Mouse (Mus musculus): Measurements from ENCODE around the gene Ccne1.
A peak's percentile ranks its signal among the peaks of the same experiment; 100 is the strongest.
"Not testable (repeated sequence)": the region's sequence is repeated elsewhere in the genome, so short reads cannot be mapped to it uniquely, and the experiment has no call there.

Gene Ccne1

GRCm38 (mm10) chr7:38107371-38108259 lies at the start of gene Ccne1:
Gene Ccne1 (minus strand): TSS chr7:38107534.
- peak; percentile 100 for DNase-seq (ENCODE audit: low spot score)

DNA sequence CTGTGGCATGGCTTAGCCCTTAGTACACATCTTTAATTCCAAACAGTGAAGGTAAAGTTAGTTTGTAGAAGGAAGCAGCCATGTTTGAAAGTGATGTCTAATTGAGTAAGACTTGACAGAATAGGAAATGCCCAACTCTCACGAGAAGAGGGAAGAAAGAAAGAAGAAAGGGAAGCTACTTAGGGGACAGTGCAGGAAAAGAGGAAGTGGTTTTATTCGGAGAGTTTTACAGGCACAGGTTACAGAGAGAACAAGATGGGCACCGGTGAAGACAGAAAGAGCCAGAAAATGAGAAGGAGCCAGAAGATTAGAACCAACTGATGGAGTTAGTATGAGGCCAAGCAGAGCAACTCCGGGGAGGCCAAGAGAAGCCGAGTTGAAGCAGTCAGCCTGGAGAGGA lies 48.5 kb upstream of the Ccne1 start:
- DNase-seq (ENCODE audit: low spot score): no peak

GRCm38 (mm10) chr7:38152571-38152970 lies 45.2 kb upstream of the Ccne1 start:
- no peak for DNase-seq (ENCODE audit: low spot score)

DNA sequence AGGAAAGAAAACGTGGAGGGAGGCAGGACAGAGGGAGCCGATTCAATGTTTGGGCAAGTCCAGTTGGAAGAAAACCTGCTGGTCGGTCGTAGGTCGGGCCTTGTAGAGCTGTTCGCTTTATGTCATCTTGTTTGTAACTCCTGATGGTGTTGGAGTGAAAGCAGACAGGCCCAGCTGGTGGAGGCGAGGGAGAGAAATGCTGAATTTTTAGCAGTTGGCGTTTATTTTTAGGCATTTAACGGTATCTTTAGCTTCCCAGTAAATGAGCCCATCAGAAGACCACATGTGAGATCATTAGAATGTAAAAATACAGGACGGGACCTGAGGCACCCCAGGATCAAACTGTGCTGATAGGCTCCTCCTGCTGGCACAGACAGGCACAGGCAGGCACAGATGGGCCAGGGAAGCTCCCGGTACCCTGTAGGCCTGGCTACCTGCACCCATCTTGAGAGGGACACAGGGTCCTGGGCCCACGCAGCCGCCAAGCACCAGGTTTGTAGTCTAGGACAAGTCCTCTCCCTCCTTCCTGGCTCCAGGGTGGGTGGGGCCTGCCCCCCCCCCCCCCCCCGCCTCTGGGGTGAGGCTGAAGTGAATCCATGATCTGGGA lies 44.5 kb upstream of the Ccne1 start:
- DNase-seq (ENCODE audit: low spot score): no peak

DNA sequence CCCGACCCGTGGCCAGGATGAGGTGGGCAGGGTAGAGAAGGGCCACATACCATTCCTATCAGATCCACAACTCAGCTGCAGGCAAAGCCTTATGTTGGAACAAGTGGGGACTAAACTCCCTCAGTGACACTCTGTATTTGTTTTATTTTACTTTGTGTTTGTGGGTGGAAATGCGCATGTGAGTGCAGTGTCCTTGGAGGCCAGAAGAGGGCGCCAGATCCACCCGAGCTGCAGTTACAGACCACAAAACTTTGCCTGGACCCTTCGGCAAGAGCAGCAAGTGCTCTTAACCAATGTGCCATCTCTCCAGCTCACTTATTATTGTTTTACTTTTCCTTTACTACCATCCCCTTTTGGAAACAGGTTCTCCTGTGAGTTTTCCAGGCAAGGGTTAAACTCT lies 40.1 kb upstream of the Ccne1 start:
- DNase-seq (ENCODE audit: low spot score): no peak

GRCm38 (mm10) chr7:38141747-38142545 lies 34.6 kb upstream of the Ccne1 start:
- DNase-seq (ENCODE audit: low spot score): peak; percentile 44

DNA sequence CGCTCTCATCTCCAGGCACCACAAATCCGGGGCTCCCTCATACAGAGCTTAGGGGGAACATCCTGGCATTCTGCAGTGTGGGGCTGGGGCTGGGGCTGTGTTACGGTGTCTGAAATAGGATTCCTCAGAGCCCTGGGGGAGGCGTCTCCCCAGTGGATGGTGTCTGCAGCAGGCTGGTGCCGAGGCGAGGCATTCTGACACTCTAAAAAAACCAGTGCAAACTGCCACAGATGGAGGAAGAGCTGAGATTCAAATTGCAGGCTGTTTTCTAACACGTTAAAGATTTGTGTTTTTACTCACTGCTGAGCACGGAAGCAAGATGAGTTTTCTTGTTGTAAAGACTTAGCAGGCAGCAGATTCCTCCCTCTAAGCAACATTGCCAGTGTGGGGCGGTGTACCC lies 33.0 kb upstream of the Ccne1 start:
- no peak for DNase-seq (ENCODE audit: low spot score)

DNA sequence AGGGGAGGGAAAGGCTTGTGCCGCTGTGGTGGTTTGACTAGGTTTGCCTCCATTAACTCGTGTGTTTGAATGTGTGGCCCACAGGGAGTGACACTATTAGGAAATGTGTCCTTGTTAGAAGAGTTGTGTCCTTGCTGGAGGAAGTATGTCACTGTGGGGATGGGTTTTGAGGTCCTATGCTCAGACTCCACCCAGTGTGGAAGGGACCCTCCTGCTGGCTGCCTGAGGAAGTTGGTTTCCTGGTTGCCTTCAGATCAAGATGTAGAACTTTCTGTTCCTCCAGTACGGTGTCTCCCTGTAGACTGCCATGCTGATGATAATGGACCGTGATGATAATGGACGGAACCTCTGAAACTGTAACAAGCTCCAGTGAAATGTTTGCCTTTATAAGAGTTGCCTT lies 27.1 kb upstream of the Ccne1 start:
- no peak for DNase-seq (ENCODE audit: low spot score)

DNA sequence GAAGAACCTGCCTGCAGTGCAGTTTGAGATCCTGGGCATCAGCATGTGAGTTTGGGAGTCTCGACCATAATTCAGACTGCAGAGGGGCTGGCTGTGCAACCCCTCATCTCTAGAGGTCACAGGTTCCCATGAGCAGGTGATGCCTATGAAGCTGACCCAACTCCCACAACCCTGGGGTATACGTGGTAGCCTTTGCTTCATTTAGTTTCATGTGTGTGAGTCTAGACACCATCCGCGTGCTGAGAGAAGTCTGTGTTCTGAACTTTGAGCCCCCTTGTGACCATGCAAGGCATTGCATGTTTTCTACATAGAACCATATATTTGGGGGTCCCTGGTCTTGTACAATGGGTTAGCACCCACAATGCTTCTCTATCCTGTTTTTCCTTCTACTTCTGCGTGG lies 23.9 kb upstream of the Ccne1 start:
- DNase-seq (ENCODE audit: low spot score): no peak

DNA sequence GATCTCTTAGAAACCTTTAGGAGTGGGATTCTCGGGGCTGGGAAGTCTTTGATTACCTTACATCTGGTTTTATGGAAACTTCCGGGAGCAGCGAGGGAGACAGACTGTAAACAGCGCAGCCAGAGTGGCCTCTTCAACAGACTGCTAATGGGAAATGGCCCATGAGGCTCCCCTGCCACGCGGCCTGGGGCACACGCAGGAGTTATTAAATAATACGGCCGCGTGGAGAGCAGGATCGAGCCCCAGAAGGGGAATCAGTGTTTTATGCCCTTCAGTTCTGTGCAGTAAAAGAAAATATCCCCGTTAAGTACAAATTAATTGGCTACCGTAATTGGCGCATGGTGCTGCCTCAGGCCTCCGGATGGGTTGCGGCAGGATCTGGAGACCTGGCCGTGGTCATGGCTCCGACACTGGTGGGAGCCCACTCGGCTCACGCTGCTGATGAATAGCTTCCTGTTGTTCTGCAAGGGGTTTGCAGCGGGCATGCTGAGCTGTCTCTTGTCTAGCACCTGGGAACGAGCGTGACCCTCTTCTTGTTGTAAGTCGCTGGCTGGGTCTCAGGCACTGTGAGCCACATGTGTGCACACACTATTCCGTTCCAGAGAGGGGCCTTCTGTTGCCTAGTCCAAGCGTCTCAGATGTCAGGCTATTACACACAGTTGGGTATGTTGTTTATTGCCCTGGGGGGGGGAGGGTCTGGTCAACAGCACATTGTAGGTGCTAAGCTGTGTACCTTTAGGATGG lies 22.8 kb upstream of the Ccne1 start:
- DNase-seq (ENCODE audit: low spot score): no peak

DNA sequence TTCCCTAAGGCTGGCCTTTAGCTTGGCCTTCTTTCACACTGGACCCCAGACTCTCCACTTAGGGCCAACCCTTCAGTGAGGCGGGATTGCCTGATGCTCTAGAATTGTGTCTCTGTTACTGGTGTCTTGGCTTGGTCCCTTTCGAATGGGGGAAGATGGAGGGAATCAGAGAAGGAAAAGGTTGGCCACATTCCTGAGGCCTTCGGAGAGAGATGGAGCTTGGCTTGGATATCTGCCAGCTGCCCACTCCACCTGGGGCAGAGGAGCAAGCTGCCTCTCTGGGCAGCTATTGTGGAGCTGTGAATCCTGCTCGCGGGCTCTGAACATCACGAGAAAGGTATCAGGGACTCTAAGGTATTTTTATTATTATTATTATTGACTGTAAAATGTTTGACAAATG lies 22.2 kb upstream of the Ccne1 start:
- DNase-seq (ENCODE audit: low spot score): no peak

GRCm38 (mm10) chr7:38128256-38128655 lies 20.9 kb upstream of the Ccne1 start:
- not testable (repeated sequence) for DNase-seq (ENCODE audit: low spot score)

DNA sequence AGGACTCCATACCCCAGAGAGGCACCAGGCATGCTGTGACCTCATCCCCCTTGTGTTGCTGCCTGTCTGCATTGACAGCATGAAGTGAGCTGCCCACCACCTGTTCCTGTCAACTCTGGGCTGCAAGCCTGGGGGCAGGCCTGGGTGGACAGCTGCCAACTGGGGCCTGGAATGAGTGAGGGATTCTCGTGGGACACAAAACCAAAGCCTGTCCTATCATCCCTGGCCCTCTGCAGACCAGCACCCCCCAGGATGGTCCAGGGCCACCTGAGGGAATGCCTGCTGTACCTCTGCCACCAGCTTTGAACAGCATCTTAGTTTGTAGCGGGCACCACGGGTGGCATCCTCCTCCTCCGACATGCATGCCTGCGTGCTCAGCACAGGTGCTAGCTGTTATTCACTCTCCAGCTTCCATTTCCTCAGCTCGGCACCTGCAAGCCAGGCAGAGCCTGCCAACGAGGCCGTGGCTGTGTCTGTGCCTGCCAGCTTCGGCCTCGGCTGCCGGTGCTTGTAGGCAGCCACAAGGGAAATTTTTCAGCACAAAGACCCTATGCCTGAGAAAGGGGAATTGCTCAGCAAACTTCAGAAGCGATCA lies 18.3 kb upstream of the Ccne1 start:
- DNase-seq (ENCODE audit: low spot score): no peak

DNA sequence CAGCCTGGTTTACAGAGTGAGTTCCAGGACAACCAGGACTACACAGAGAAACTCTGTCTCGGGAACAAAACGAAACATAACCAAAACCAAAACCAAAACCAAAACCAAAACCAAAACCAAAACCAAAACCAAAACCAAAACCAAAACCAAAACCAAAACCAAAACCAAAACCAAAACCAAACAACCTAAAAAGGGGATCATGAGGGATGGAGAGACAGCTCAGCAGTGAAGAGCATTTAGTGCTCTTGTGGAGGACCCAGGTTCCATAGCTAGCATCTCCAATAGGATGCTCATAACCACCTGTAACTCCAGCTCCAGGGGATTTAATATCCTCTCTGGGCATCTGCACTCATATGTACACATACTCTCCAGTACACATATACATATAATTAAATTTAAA lies 16.8 kb upstream of the Ccne1 start:
- not testable (repeated sequence) for DNase-seq (ENCODE audit: low spot score)

- no peak for DNase-seq (ENCODE audit: low spot score)
Measured at GRCm38 (mm10) chr7:38118594-38118993, 11.3 kb upstream of the Ccne1 start.

GRCm38 (mm10) chr7:38112451-38112850 lies 5.1 kb upstream of the Ccne1 start:
- DNase-seq (ENCODE audit: low spot score): no peak

DNA sequence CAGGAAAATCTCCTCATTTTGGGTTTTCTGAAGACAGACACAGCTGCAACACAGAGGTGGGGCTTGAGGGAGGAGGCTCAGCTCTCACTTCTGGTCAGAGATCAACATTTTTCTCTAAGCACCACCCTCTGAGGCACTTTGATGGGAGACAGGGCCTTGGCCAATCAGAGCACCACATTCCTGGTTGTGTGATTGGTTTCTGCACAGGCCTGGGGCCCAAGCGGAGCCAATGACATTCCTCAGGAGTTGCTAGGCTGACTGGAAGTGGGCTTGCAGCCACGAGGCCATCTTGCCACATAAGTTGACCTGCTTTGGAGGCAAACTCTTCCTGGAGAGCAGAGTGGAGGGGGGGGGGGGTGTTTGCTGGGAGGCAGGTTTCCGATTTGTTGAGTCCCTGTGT lies 4.7 kb upstream of the Ccne1 start:
- no peak for DNase-seq (ENCODE audit: low spot score)

GRCm38 (mm10) chr7:38108260-38108632 lies 912 bp upstream of the Ccne1 start:
- no peak for DNase-seq (ENCODE audit: low spot score)

DNA sequence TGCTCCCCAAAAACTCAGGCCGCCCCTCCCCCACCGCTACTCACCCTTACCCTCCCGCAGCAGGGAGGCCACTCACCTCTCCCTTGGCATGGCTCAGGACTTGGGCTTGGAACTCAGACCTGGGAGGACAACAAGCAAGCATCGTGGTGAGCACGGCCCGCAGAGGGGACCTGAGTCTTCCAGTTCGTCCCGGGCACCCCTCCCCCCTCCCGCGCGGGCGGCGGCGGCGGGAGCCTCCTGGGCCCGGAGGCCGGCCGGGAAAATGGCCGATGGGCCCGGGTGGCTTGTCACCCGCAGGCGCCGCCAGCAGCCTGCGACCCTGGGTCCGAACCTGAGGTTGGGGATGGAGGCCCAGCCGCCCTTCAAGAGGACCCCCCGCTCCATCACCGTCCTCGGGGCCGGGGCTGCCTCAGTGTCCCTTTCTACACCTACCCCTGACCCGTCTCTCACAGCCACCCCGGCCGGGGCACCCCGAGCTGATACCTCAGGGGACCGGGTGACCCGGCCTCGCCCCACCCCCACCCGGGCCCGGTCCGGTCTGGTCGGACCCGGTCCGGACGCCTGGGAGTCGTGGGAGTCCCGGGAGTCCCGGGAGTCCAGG lies 523 bp downstream of the Ccne1 start:
- DNase-seq (ENCODE audit: low spot score): peak; percentile 52

- peak; percentile 51 for DNase-seq (ENCODE audit: low spot score)
Measured at GRCm38 (mm10) chr7:38105379-38105778, 2.0 kb downstream of the Ccne1 start.

GRCm38 (mm10) chr7:38104097-38104496 lies 3.2 kb downstream of the Ccne1 start:
- no peak for DNase-seq (ENCODE audit: low spot score)
